Mouse (Mus musculus) left cerebral cortex, adult 8-10 months (tissue): ENCODE data around the gene Cd79a. TPM values are rescaled to one million over a fixed set of nuclear protein-coding genes. Genes with fewer than 3 reads are reported as not detected.
A peak's percentile ranks its signal among the peaks of the same experiment; 100 is the strongest.

ENCODE experiments used
- DNase-seq, 2 experiments: peaks; one replicate each; pipeline ENCODE4 v3.0.0; 2022; ENCODE audit warnings: low spot score in 2 of 2
- total RNA-seq, 4 experiments: library from RNA; stranded (reverse); gene quantifications; 2 replicates each; pipeline ENCODE4 v1.2.4; 2022

The Cd79a gene
- total RNA-seq, result under 1 TPM; 0.33 to 0.74 (median 0.53) TPM

DNA sequence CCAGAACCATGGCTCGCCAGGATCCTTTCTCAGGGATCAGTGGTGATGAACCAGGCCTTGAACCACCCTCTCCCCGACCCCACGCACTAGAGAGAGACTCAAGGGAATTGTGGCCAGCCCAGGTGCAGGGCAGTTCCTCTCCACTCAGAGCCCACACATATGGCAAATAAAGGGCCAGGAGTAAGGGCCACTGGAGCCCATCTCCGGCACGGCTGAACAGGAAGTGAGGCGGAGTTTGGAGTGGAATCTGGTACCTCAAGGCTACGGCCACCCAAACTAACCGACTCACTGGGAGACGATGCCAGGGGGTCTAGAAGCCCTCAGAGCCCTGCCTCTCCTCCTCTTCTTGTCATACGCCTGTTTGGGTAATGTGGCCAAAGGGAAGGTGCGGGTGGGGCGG, at the start of gene Cd79a:
Gene Cd79a (plus strand): TSS at position 158 of the 400 bp plus-strand sequence.
- no peak for DNase-seq

DNA sequence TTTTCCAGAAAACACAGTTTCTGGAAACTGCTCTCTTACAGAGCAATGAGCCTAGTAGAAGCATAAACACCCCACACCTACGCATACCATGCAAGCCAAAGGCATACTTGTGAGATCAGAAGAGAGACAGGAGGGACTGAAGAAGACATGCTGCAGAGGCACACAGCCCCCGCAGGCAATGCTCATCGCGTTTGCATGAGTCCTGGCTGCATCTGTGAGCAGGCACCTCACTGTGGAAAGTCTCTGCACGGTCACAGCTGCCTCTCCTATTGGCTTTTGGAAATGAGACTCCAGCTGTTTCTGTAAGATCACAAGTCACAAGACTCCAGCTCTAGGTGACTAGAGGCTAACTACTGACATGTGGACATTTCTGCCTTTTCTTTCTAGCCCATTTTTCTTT, 47.0 kb upstream of the Cd79a start:
- DNase-seq, result peak; percentile 23 to 79

DNA sequence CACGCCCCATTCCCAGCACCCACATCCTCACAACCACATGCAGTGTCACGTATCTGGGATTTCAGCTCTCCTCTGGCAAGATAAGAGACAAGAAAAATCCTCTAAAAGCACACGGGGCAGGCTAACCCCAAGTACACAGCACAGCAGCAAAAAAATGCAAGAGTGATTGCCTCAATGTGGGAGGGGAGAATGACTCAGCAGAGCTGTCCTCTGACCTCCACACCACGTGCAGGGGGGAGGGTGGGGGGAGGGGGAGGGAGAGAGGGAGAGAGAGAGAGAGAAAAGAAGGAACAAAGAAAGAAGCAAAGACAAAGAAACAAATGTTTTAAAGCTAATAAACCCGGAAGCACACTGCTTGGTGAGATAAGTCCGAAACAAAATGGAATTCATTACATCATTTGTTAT, 46.3 kb upstream of the Cd79a start:
- DNase-seq, result no peak

DNA sequence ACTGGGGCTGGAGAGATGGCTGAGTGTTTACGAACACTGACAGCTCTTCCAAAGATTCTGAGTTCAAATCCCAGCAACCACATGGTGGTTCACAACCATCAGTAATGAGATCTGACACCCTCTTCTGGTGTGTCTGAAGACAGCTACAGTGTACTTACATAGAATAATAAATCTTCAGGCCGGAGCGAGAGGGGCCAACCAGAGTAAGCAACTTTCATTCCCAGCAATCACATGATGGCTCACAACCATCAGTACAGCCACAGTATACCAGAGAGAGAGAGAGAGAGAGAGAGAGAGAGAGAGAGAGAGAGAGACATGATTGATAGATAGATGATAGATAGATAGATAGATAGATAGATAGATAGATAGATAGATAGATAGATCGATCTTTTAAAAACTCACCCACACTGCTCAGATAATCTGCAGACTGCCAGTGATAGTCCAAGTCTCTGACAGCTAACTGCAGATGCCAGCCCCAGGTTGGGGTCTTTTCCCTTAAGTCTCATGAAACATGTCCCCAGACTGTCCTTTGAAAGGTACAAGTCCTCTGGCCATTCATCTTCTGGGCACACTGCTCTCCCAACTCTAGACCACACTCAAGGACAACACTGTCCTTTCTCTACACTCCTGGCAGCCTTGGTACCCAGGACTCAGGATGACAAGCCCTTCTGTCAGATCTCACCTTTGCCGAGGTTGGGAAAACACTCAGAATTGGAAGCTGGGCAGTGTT, 45.4 kb upstream of the Cd79a start:
- no peak for DNase-seq

DNA sequence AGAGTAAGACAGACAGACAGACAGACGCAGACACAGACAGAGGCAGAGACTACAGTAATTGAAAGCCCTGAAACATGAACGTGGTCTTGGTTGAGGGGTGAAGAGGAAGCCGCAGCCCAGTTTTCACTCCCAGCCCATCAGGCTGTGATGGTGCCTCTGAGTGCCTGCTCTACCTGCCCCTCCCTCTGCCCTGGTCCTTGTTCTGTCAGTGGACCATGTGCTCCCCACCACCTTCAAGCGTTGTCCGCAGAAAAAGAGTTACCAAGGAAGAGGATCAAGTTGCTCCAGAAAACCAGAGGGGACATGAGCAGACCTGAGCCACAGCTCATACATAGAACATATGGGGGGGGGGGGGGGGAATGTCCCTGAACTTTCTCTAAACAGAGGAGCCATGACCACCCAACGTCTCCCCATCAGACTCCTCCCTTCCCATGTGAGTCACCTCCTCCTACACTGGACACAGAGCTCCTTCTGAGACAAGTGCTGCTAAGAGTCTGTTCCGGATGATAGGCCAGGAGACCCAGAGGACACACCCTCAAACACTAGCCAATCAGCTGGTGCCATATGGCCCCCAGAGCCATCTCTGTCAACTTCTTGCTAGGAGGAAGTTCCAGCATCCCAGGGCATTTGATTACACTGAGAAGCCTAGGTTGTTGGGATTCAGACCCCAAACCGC, 44.5 kb upstream of the Cd79a start:
- DNase-seq, result no peak

DNA sequence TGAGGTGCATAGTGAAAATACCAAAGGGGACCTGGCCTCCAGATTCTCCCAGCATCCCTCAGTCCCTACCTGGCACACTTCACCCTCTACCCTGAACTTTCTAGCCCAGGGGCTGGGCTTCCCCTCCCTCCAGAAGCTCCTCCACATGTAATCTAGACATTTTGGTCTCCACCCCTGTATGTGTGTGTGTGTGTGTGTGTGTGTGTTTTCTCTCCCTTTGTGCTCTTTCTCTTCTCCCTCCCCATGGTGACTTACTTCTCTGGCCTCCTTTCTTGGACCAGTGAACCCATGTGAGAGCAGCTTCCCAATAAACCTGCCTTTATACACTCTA, 44.0 kb upstream of the Cd79a start:
- no peak for DNase-seq

DNA sequence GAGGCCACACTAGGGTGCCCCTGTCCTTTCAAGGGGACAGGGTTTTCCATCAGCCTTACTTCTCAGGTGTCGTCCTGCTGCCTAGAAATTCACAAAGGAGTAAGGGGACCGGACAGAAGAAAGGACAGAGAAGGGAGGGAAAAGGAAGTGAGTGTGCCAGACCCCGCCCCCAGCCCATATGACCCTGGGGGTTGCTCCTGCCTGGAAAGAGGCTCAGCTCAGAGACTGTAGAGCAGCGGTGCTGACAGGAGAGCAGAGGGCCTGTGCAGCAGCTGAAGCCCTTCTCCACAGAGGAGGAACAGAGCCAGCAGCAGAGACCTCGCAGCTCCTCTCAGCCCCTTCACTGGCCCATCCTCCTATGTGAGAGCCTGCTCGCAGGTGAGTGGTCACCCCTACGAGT, 43.5 kb upstream of the Cd79a start:
- no peak for DNase-seq

DNA sequence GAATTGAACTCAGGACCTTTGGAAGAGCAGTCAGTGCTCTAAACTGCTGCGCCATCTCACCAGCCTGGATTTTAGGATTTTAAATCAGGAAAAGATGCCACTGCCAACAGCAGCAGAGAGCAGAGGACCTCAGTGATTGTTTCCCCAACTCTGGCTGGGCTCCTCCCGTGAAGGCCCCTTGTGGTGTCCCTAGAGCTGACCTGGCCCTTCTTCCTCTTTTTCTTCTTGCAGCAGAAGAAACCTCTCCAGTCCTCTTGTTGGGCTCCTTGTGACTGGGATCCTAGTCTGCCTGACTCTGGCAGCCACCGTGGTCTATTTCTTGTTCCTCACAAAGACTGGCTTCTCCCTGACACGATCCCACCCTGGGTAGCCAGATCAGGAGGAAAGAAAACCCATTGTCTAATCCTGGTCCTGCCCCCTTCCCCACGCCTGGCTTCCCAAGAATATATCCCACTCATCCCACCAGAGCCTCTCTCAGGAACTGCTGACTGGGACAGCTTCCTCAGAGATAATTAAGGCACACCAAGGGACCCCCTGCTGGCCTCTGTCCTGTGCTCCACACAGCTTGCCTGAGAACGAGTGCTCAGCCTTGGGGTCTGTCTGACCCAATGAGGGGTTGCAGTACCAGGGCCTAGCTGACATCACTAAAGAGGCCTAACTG, 40.6 kb upstream of the Cd79a start:
- DNase-seq, result no peak

DNA sequence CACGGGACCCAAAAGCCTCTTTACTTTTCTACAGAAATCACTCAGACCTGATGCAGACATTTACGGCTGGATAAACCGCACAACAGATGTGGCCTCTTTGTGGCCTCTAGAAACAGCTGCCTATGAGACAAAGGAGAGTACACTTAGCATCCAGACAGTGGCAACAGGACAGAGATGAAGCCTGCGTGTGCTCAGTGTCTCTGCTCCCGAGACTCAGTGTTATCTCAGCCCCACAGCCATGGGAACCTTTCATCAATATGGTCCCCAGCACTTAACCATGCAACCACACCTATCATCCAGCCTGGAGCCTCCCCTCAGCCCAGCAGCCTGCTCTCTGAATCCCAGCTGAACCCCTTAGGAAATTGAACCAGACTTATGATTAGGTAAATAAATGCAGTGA, 37.9 kb upstream of the Cd79a start:
- no peak for DNase-seq

DNA sequence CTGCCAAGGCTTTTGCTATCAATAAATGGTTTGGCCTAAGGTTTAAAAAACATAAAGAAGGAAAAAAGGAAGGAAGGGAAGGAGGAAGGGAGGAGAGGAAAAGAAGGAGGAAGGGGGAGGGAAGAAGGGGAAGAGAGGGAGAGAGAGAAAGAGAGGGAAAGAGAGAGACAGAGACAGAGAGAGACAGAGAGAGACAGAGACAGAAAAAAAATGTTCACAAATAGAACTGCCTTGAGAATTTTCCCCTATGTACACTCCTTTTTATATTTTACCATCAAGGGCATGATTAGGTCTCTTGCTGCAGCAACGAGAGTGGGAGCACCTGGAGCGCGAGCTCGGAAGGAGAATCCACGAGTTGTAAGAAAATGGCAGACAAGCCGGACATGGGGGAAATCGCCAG, 35.3 kb upstream of the Cd79a start, which contains the start of gene Gm9844:
Gene Gm9844 (plus strand): TSS at position 301 of the 400 bp plus-strand sequence.
- no peak for DNase-seq

DNA sequence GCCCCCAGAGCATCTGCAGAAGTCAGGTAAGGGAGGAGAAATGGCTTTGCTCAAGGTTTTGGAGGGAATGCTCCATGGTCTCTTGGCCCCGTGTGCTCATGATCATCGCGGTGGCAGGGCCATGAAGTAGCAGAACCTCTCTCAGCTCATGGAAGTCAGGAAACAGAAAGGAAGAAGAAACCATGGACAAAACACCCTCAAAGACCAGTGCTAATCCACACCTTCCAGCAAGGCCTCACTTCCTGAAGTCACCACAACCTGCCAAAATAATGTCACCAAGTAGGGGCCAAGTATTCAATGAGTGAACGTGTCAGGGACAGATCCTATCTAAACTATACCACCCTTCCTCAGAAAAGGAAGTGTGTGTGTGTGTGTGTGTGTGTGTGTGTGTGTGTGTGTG, 34.3 kb upstream of the Cd79a start:
- no peak for DNase-seq

DNA sequence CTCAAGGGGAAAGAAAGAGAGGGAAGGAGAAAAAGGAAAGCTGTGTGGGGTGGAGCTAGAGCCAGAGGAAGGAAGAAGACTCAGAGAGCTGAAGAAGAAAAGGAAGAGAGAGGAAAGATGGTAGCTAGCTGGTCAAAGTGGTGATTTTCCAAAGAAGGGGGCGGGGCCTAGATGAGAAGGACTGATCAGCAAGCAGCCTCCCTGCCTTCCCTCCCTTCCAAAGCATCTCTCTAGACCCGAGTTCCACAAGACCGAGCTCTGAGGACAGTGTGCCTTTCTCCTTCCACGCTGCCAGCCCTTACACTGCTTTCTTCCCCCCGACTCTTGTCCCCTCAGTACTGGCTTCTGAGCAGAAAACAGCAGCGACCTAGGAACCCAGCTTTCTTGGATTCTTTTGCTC, 33.0 kb upstream of the Cd79a start:
- DNase-seq, result no peak

DNA sequence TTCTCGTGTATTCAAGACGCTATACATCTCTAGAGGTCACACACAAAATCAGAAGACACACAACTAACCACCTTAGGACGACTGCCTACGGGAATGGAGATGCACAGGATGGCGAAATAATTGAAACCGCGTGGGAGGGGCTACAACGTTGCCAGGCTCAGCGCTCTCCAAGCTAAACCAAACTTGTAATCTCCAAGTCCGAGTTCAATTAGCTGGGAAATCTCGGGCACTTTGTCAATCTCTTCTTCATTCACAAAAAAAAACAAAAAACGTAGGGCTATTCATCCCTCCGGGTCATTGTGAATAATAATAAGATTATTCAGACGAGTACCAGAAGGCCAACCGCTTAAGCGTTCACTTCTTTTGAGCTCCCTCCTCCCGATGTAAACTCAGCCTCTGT, 28.1 kb upstream of the Cd79a start:
- DNase-seq, result no peak

DNA sequence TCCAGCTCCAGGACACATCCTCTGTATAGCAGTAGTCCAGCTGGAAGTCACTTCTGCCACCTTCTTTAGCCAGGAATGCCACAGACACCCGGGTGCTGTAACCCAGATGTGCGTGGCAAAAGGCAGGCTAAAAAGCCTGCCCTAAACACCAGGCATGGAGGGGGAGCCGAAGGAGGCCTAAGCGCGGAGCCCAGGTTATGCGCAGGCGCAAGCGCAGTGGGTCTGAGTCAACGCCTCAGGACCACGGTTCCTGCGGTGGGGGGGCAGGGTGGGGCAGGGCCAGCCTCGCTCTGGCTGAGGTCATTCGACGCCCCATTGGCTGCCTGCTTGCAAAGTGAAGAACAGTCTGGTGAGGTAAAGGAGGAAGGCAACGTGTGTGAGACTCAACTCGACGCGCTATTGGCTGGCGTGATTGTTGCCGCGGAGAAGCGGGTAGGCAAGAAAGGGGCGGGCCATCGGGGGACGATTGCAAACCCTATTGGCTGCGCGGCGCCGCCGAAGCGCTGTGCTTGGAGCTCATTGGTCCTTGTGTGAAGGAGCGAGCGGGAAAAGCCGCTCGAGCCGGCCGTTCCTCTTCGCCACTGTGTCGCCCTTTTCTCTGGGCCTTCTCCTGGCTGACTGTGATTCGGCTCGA, 27.5 kb upstream of the Cd79a start, which contains the start of the genes Lypd4 and Dmrtc2:
Gene Lypd4 (minus strand): TSS at position 410 of the 634 bp plus-strand sequence.
Gene Dmrtc2 (plus strand): TSS at position 526 of the 634 bp plus-strand sequence.
- no peak for DNase-seq

DNA sequence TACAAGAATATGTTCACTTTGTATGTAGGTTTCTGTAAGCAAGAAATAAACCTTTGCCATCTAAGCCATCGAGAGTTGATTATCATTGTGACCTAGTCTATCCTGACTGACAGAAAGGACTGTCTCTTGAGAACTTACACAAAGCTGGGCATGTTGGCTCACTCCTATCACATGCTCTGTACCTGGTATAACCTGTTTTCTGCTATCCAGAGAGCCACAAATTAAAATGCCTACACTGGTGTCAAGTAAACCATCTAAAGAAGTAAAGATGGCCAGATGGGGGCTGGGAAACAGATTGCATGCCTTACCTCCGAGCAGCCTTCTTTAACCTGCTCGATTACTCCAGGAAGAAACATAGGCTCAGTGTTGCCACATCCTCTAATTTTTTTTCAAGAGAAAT, 19.6 kb upstream of the Cd79a start:
- no peak for DNase-seq

DNA sequence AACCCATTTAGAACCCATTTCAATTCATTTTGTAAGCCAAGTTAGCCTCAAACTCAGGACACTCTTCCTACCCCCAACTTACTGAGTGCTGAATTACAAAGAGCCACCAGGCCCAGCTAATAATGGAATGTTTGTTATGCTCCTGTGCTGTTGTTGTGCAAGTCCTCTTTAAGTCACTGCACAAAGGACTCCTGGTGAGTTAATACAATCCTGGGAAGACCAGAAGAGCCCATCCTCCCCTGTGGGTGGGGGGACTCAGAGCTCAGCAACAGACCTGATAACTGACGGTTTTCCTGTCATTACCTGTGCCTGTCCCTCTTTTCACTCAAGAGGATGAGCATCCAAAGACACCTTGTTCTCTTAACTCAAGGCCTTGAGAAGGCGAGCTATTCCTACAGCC, 17.6 kb upstream of the Cd79a start:
- no peak for DNase-seq

DNA sequence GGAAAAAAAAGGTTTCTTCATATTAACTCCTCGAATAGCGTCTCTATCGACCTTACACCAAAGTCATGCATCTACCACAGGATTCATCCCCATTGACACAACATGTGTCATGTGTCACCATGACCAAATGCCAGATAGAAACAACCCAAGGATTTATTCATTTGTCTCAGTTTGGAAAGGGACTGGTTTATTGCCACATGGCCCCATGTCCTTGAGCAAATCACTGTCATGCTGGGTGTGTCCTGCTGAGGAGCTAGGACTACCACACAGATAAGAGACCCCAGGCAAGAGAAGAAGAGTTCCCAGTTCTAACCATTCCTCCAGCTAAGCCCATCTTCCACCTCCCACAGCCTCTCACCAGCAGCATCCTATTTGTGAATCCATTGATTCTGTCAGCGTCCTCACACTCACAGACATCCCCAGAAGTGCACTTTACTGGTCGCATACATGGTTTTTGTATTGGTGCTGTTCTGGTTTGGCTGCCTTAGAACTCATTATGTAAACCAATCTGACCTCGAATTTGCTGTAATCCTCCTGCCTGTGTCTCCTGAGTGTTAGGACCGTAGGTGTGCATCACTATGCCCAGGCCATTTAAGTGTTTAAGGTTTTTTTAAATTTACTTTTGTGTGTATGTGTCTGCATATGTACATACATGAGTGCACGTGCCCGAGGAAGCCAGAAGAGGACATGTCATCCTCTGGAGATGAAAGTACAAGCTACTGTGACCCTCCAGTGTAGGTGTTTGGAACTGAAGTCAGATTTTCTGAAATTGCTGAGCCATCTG, 14.6 kb upstream of the Cd79a start:
- no peak for DNase-seq

DNA sequence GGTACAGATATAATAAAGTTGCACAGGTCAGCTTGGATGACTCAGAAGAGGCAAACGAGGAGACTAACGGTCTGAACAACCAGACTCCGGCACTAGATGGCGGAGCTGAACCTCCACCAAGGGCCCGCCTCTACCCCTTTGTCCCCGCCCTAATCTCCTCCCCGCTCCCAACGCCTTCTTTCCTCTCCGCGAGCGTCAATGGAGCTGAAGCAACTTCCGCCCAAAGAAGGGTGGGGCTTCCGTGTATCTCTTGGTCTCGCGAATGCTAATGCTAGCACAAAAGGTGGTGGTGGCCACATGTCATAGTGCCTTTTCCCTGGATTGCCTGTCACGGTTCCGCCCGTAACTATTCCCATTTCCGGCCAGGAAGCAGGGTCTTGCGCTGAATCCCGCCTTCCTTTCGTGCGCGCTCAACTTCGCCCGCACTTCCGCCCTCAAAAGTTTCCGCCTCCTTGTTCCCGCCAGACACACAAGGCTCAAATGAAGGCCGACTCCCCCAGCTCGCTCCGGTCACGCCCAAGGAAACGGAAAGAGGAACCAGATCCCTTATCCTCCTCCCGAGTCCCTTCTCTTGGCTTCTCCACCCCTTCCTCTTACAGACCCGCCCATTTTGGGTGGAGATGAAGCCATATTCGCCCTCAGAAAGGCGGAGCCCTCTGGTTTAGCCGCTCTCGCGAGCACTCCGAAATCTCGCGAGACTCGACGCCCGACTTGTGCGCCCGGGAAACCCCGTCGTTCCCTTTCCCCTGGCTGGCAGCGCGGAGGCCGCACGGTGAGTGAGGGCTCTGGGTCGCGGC, 13.1 kb upstream of the Cd79a start, which contains the start of gene Rps19:
Gene Rps19 (plus strand): TSS at position 476 of the 797 bp plus-strand sequence.
- peak; percentile 95 to 99 for DNase-seq

DNA sequence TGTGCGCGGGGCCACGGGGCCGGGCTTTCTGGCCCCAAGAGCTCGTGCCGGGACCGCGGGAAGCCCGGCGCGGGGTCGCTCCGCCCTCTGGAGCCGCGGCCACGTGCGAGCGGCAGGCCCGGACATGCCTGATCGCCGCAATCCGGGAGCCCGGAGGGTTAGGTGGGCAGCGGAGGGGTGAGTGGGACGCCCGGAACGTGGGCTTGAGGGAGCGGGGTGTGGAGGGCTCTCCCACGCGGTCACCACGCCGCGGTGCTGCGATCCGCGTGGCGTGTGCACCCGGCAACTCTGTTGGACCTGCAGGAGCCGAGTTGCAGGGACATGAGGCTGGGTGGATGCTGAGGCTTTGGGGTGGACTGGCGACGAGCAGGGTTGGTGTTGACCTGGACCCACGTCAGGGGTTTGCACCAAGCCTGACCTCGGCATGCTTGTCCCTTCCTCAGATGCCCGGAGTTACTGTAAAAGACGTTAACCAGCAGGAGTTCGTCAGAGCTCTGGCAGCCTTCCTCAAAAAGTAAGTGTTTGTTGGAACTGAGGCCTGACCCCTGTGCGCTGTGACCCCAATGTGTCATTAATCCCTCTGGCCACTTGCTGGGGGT, 12.4 kb upstream of the Cd79a start:
- no peak for DNase-seq
